Mouse (Mus musculus) embryonic facial prominence, embryonic 14.5 days (tissue): ENCODE results near the gene Tbpl1. TPM values are rescaled to one million over a fixed set of nuclear protein-coding genes. Genes with fewer than 3 reads are reported as not detected.
A peak's percentile ranks its signal among the peaks of the same experiment; 100 is the strongest.

Source experiments
- ATAC-seq: fragments of 200-750 bp; cut with Nextera tagmentation; 2 replicates; pipeline ENCODE4 v1.8.0; 2017; ENCODE audit warnings: low read depth, moderate number of reproducible peaks, moderate TSS enrichment
- DNase-seq: peaks from one replicate; pipeline ENCODE4 v3.0.0-alpha.2; 2015; ENCODE audit warnings: low spot score
- H3K27ac ChIP-seq: fragments of 300-500 bp; sonication (generic); replicated peaks from 2 replicates; pipeline ENCODE4 v1.5.1; 2014; ENCODE audit warnings: low read depth, mild to moderate bottlenecking, low read length, moderate library complexity
- H3K27me3 ChIP-seq: fragments of 300-500 bp; sonication (generic); replicated peaks from 2 replicates; pipeline ENCODE4 v1.6.1; 2014; ENCODE audit warnings: low read length; ENCODE audit not compliant: control insufficient read depth, insufficient read depth
- H3K36me3 ChIP-seq: fragments of 300-500 bp; sonication (generic); 2 replicates; pipeline ENCODE4 v1.6.1; 2014; ENCODE audit warnings: low read length, mixed read lengths; ENCODE audit not compliant: control insufficient read depth, insufficient read depth
- H3K4me1 ChIP-seq: fragments of 300-500 bp; sonication (generic); 2 replicates; pipeline ENCODE4 v1.6.1; 2014; ENCODE audit warnings: antibody characterized with exemption, low read length; ENCODE audit not compliant: control insufficient read depth, insufficient read depth
- H3K4me2 ChIP-seq: fragments of 300-500 bp; sonication (generic); 2 replicates; pipeline ENCODE4 v1.6.1; 2014; ENCODE audit warnings: low read depth, mild to moderate bottlenecking, low read length, moderate library complexity, mixed read lengths
- H3K4me3 ChIP-seq: fragments of 300-500 bp; sonication (generic); 2 replicates; pipeline ENCODE4 v1.5.1; 2014; ENCODE audit warnings: low read depth, mild to moderate bottlenecking, low read length
- H3K9ac ChIP-seq: fragments of 300-500 bp; sonication (generic); 2 replicates; pipeline ENCODE4 v1.6.1; 2014; ENCODE audit warnings: low read depth, mild to moderate bottlenecking, low read length, moderate library complexity, mixed read lengths
- H3K9me3 ChIP-seq: fragments of 300-500 bp; sonication (generic); 2 replicates; pipeline ENCODE4 v1.6.1; 2016; ENCODE audit warnings: low read length; ENCODE audit not compliant: control insufficient read depth
- WGBS: fragments of 180-500 bp; shearing (Covaris S2); extraction: QIAGEN DNeasy Blood & Tissue Kit; methylation state at CpG from one replicate; pipeline ENCODE4 v1.1.7; 2014; 5-methylcytosine and 5-hydroxymethylcytosine counted together
- polyA plus RNA-seq: library from polyadenylated mRNA; unstranded; fragments of >200 nt; fragmentation: Nextera tagmentation; extraction: Ambion mirVana; gene quantifications from 2 replicates; pipeline ENCODE4 v1.2.1, GENCODE M21; 2014

Tbpl1 gene
- 49.5 and 56.0 TPM in 2 replicates for polyA plus RNA-seq

GRCm38 (mm10) chr10:22731272-22732093 is at the start of gene Tbpl1:
Gene Tbpl1, minus strand, starts transcription at chr10:22731938.
- H3K4me1 ChIP-seq: peaks cover 10% of the 10 kb centered on the region
- no peaks in the 10 kb centered on the region for H3K9me3 ChIP-seq
- H3K4me2 ChIP-seq: peak within 1 kb of the TSS; percentile 94
- no peaks in the 10 kb centered on the region for H3K36me3 ChIP-seq
- H3K9ac ChIP-seq: peak within 1 kb of the TSS; percentile 93
- peak within 1 kb of the TSS; percentile 95 for H3K4me3 ChIP-seq
- H3K27ac ChIP-seq: peak within 1 kb of the TSS; percentile 89
- no peaks in the 10 kb centered on the region for H3K27me3 ChIP-seq
- WGBS: under 1% methylated on average over 51 of the region's 77 CpGs
- DNase-seq (peak; percentile 98), ATAC-seq (peak; percentile 100)

- no peak for DNase-seq
- no peak overlapping the region for H3K9ac ChIP-seq
- H3K4me3 ChIP-seq: no peak overlapping the region
- 25% methylated on average over 4 of the region's 4 CpGs for WGBS
- no peak for ATAC-seq
- H3K9me3 ChIP-seq: no peaks in the 10 kb centered on the region
- H3K4me2 ChIP-seq: no peak overlapping the region
- no peak overlapping the region for H3K27ac ChIP-seq
- H3K36me3 ChIP-seq: no peaks in the 10 kb centered on the region
- H3K27me3 ChIP-seq: no peaks in the 10 kb centered on the region
- H3K4me1 ChIP-seq: no peaks in the 10 kb centered on the region
Measured at GRCm38 (mm10) chr10:22781466-22781865, 49.7 kb upstream of the Tbpl1 start.

- no peaks in the 10 kb centered on the region for H3K27me3 ChIP-seq
- H3K4me2 ChIP-seq: no peak overlapping the region
- no peak for ATAC-seq
- no peak overlapping the region for H3K9ac ChIP-seq
- H3K9me3 ChIP-seq: no peaks in the 10 kb centered on the region
- 19% methylated on average over 5 of the region's 5 CpGs for WGBS
- H3K4me3 ChIP-seq: no peak overlapping the region
- H3K4me1 ChIP-seq: no peaks in the 10 kb centered on the region
- peak; percentile 83 for DNase-seq
- H3K36me3 ChIP-seq: no peaks in the 10 kb centered on the region
- H3K27ac ChIP-seq: no peak overlapping the region
Measured at GRCm38 (mm10) chr10:22777939-22778338, 46.2 kb upstream of the Tbpl1 start.

- WGBS: 13% methylated on average over 7 of the region's 7 CpGs
- no peak overlapping the region for H3K4me3 ChIP-seq
- no peak overlapping the region for H3K27ac ChIP-seq
- DNase-seq (peak; percentile 49), ATAC-seq (0 out of 2 replicates have a peak, but pooled peaks have one; percentile 44)
- H3K36me3 ChIP-seq: no peaks in the 10 kb centered on the region
- H3K4me1 ChIP-seq: no peaks in the 10 kb centered on the region
- no peak overlapping the region for H3K4me2 ChIP-seq
- no peak overlapping the region for H3K9ac ChIP-seq
- no peaks in the 10 kb centered on the region for H3K27me3 ChIP-seq
- H3K9me3 ChIP-seq: no peaks in the 10 kb centered on the region
Measured at GRCm38 (mm10) chr10:22776007-22776698, 44.4 kb upstream of the Tbpl1 start.

- no peak overlapping the region for H3K4me3 ChIP-seq
- ATAC-seq (no peak), DNase-seq (no peak)
- H3K27ac ChIP-seq: no peak overlapping the region
- H3K9me3 ChIP-seq: no peaks in the 10 kb centered on the region
- 73% methylated on average over 2 of the region's 2 CpGs for WGBS
- H3K27me3 ChIP-seq: no peaks in the 10 kb centered on the region
- H3K4me1 ChIP-seq: no peaks in the 10 kb centered on the region
- H3K36me3 ChIP-seq: no peaks in the 10 kb centered on the region
- H3K4me2 ChIP-seq: no peak overlapping the region
- no peak overlapping the region for H3K9ac ChIP-seq
Measured at GRCm38 (mm10) chr10:22775456-22775855, 43.7 kb upstream of the Tbpl1 start.

GRCm38 (mm10) chr10:22774626-22775025 is 42.9 kb upstream of the Tbpl1 start:
- WGBS: 89% methylated on average over 3 of the region's 3 CpGs
- ATAC-seq: no peak

GRCm38 (mm10) chr10:22754240-22754639 is 22.5 kb upstream of the Tbpl1 start:
- 90% methylated on average over 1 of the region's 1 CpGs for WGBS
- Histone ChIP-seq H3K4me3 (no peak overlapping the region), H3K9ac (no peak overlapping the region), H3K36me3 (no peaks in the 10 kb centered on the region), H3K4me2 (no peak overlapping the region), H3K27me3 (no peaks in the 10 kb centered on the region), H3K9me3 (peaks cover 4% of the 10 kb centered on the region; the same call in 1 of the 2 replicates), H3K27ac (no peak overlapping the region), H3K4me1 (no peaks in the 10 kb centered on the region)
- ATAC-seq (no peak), DNase-seq (no peak)

More at GRCm38 (mm10) chr10:22774626-22775025, 42.9 kb upstream of the Tbpl1 start:
- DNase-seq: peak; percentile 29
- no peaks in the 10 kb centered on the region for H3K4me1 ChIP-seq
- no peaks in the 10 kb centered on the region for H3K9me3 ChIP-seq
- H3K36me3 ChIP-seq: no peaks in the 10 kb centered on the region
- no peak overlapping the region for H3K27ac ChIP-seq
- H3K4me3 ChIP-seq: no peak overlapping the region
- no peaks in the 10 kb centered on the region for H3K27me3 ChIP-seq
- H3K9ac ChIP-seq: no peak overlapping the region
- no peak overlapping the region for H3K4me2 ChIP-seq

GRCm38 (mm10) chr10:22751175-22751682 is 19.5 kb upstream of the Tbpl1 start:
- Histone ChIP-seq H3K4me1 (no peaks in the 10 kb centered on the region), H3K27me3 (no peaks in the 10 kb centered on the region), H3K27ac (no peak overlapping the region), H3K9ac (no peak overlapping the region), H3K36me3 (no peaks in the 10 kb centered on the region), H3K4me3 (no peak overlapping the region), H3K9me3 (peaks cover 4% of the 10 kb centered on the region; the same call in 1 of the 2 replicates), H3K4me2 (no peak overlapping the region)
- 65% methylated on average over 5 of the region's 5 CpGs for WGBS
- no peak for ATAC-seq
- DNase-seq: no peak
